Mouse (Mus musculus): ENCODE data around the gene Gm42791. TPM values are rescaled to one million over a fixed set of nuclear protein-coding genes. Genes with fewer than 3 reads are reported as not detected.

Gm42791 gene
- polyA plus RNA-seq, 1 experiment from 2014 or later = 5.8 TPM

DNA sequence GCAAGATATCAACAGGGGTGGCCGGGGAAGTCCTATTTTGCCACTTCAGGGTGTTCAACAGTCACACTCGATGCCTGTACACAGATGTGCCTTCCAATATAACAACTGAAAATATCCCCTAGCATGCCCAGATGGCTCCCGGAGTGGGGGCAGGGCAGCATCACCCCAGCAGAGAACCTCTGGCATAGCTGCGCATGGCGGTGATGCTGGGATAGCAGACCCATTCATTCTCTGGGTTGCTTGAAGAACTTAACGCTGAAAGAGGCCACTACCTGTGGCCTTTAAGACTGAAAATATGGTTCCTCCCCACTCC lies 7.8 kb upstream of the Gm42791 start:
- WGBS = 81% methylated on average over 6 of the region's 6 CpGs
- Histone ChIP-seq H3K36me3 (ENCODE audit: control insufficient read depth, insufficient read depth) (no peaks in the 10 kb centered on the region), H3K4me2 (ENCODE audit: low read length) (no peak overlapping the region), H3K4me3 (replicated peaks; ENCODE audit: low read length) (no peak overlapping the region), H3K27me3 (replicated peaks; ENCODE audit: control insufficient read depth, insufficient read depth, low read length) (no peaks in the 10 kb centered on the region), H3K27ac (ENCODE audit: low read length) (no peak overlapping the region), H3K9ac (replicated peaks; ENCODE audit: low read depth, low read length) (no peak overlapping the region), H3K4me1 (replicated peaks; ENCODE audit: control insufficient read depth, insufficient read depth, low read length) (peaks cover 14% of the 10 kb centered on the region), H3K9me3 (ENCODE audit: control insufficient read depth, low read length) (no peaks in the 10 kb centered on the region)
- no peak for ATAC-seq

DNA sequence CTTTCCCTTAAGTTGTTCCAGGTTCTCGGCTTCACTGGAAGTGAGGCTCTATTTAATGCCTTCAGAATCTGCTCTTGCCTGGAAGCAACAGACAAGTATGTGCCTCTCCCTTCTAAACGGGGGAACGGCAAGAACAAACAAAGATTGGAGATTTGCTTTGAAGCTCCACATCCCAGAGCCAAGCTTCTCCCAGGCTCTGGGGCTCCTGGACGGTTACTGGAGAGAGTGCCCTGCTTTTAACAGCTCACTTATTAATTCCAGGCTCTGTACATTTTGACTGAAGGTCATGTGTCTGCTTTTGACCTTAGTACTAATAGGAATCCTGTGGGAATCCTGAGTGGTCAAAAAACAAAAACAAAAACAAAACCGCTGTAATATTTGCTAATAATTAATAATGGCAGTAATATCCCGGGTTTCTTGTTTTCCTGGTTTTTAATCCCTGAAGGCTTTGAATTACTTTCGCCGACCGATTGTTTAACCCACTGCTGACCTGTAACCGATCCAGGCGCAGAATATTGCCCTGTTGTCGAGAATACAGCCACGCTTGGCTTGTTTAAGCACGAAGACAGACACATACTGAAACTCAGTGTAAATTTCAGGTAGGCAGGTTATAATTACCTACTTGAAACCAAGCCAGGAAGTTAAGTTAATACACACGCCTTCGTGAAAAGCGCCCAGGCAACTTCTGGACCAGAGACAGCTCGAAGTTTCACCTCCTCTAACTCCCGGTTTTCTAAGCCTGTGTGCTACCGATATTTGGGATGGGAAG lies 7.3 kb upstream of the Gm42791 start:
- no peaks in the 10 kb centered on the region for H3K27me3 ChIP-seq (replicated peaks; ENCODE audit: control insufficient read depth, insufficient read depth, low read length)
- 71% methylated on average over 20 of the region's 20 CpGs for WGBS
- peaks cover 14% of the 10 kb centered on the region for H3K4me1 ChIP-seq (replicated peaks; ENCODE audit: control insufficient read depth, insufficient read depth, low read length)
- no peaks in the 10 kb centered on the region for H3K9me3 ChIP-seq (ENCODE audit: control insufficient read depth, low read length)
- H3K36me3 ChIP-seq (ENCODE audit: control insufficient read depth, insufficient read depth) = no peaks in the 10 kb centered on the region
- H3K9ac ChIP-seq (replicated peaks; ENCODE audit: low read depth, low read length) = no peak overlapping the region
- no peak overlapping the region for H3K27ac ChIP-seq (ENCODE audit: low read length)
- H3K4me2 ChIP-seq (ENCODE audit: low read length) = no peak overlapping the region
- H3K4me3 ChIP-seq (replicated peaks; ENCODE audit: low read length) = no peak overlapping the region
- ATAC-seq = no peak

DNA sequence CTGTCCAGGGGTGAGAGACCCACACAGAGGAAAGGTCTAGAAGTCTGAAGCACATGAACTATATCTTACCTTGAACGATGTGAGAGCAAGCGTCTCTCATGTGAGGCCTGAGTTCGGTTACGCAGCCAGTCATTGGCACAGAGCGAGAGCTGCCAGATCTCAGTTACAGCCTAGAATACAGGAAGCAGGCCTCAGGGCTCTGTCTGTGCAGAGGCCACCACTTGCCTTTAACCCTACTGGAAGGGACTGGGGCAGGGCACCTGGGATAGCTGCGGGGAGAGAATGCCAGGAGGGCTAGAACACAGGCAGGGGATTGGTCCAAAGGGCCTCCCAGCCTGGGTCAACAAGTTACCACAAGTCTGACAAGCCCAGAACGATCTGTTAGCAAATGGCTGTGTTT lies 4.9 kb upstream of the Gm42791 start:
- WGBS = 93% methylated on average over 7 of the region's 7 CpGs
- H3K27ac ChIP-seq (ENCODE audit: low read length) = no peak overlapping the region
- no peak for ATAC-seq
- H3K4me3 ChIP-seq (replicated peaks; ENCODE audit: low read length) = no peak overlapping the region
- H3K27me3 ChIP-seq (replicated peaks; ENCODE audit: control insufficient read depth, insufficient read depth, low read length) = no peaks in the 10 kb centered on the region
- H3K36me3 ChIP-seq (ENCODE audit: control insufficient read depth, insufficient read depth) = no peaks in the 10 kb centered on the region
- H3K4me1 ChIP-seq (replicated peaks; ENCODE audit: control insufficient read depth, insufficient read depth, low read length) = peaks cover 14% of the 10 kb centered on the region
- H3K9me3 ChIP-seq (ENCODE audit: control insufficient read depth, low read length) = no peaks in the 10 kb centered on the region
- no peak overlapping the region for H3K9ac ChIP-seq (replicated peaks; ENCODE audit: low read depth, low read length)
- no peak overlapping the region for H3K4me2 ChIP-seq (ENCODE audit: low read length)

DNA sequence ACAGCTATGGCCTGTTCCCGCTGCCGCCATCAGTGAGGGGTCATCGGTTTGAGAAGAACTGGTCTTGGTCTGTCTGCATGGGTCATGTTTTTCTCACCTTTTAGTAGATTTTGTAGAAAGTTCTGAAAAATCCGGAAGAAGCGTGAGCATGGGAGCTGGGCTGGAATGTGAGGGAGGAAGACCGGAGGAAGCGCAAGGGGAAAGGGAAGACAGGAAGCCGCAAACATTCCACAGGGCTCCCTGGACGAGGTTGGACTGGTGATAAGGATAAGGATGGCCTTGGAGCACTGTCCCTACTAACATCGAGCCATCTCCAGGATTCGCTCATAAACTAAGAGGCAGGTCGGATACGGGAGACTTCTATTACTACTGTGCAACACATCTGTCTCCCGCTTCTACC lies 3.6 kb upstream of the Gm42791 start:
- Histone ChIP-seq H3K36me3 (ENCODE audit: control insufficient read depth, insufficient read depth) (no peaks in the 10 kb centered on the region), H3K4me3 (replicated peaks; ENCODE audit: low read length) (no peak overlapping the region), H3K4me2 (ENCODE audit: low read length) (no peak overlapping the region), H3K9me3 (ENCODE audit: control insufficient read depth, low read length) (no peaks in the 10 kb centered on the region), H3K4me1 (replicated peaks; ENCODE audit: control insufficient read depth, insufficient read depth, low read length) (peaks cover 20% of the 10 kb centered on the region), H3K27ac (ENCODE audit: low read length) (no peak overlapping the region), H3K27me3 (replicated peaks; ENCODE audit: control insufficient read depth, insufficient read depth, low read length) (no peaks in the 10 kb centered on the region), H3K9ac (replicated peaks; ENCODE audit: low read depth, low read length) (no peak overlapping the region)
- 95% methylated on average over 14 of the region's 14 CpGs for WGBS
- no peak for ATAC-seq

DNA sequence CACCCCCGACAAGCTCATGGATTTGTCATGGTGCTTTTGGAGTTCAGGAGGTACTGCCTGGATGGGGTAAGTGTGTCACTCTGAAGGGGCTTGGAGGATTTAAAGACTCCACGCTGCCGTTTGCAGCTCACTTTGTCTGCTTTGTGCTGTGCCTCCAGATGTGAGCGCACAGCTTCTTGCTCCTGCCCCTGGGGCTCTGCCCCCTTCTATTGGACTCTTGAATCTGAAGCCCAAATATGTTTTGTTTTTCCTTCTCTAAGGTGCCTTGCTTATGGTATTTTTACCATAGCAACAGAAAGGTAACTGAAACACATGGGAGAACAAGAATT lies 1.7 kb upstream of the Gm42791 start:
- H3K27me3 ChIP-seq (replicated peaks; ENCODE audit: control insufficient read depth, insufficient read depth, low read length) = no peaks in the 10 kb centered on the region
- H3K27ac ChIP-seq (ENCODE audit: low read length) = no peak overlapping the region
- H3K9ac ChIP-seq (replicated peaks; ENCODE audit: low read depth, low read length) = no peak overlapping the region
- 61% methylated on average over 3 of the region's 4 CpGs for WGBS
- H3K4me2 ChIP-seq (ENCODE audit: low read length) = no peak overlapping the region
- no peaks in the 10 kb centered on the region for H3K36me3 ChIP-seq (ENCODE audit: control insufficient read depth, insufficient read depth)
- no peaks in the 10 kb centered on the region for H3K9me3 ChIP-seq (ENCODE audit: control insufficient read depth, low read length)
- no peak for ATAC-seq
- peaks cover 20% of the 10 kb centered on the region for H3K4me1 ChIP-seq (replicated peaks; ENCODE audit: control insufficient read depth, insufficient read depth, low read length)
- no peak overlapping the region for H3K4me3 ChIP-seq (replicated peaks; ENCODE audit: low read length)

DNA sequence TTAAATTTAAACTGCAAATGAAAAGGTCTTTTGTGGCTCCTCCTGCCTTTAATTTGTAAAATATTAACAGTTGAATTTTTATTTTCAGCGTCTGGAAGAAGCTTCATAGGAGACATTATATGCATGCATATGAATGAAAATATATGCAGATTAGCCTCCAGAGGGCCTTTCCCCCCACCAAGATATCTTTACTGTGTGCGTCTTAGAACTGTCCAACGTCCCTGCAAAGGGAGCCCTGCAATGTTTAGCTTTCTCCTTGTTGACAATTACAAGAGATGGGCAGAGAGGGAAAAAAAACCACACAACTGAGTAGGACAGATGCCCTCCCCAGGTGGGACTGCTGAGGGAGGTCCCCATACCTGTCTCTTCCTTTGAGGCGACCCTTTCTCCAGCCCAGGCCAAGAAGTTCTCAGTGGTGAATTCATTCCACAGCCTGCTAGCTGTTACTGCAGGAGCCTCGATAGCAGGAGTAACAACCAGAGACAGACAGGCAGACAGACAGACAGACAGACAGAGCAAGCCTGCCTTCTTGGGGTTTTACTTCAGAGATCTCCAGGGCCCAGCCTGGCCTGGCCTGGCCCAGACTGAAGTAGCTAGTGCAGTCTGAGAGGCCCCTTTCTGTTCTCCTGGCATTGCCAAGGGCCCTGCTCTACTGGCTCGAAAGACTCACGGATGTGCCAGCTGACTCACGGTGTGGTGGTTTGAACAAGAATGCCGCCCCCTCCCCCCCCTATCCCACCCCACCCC lies 1.2 kb upstream of the Gm42791 start:
- ATAC-seq = 0 out of 2 replicates have a peak, but pooled peaks have one; percentile 32
- WGBS = 45% methylated on average over 8 of the region's 9 CpGs
- Histone ChIP-seq H3K27me3 (replicated peaks; ENCODE audit: control insufficient read depth, insufficient read depth, low read length) (no peaks in the 10 kb centered on the region), H3K4me1 (replicated peaks; ENCODE audit: control insufficient read depth, insufficient read depth, low read length) (peaks cover 20% of the 10 kb centered on the region), H3K27ac (ENCODE audit: low read length) (no peak overlapping the region), H3K36me3 (ENCODE audit: control insufficient read depth, insufficient read depth) (no peaks in the 10 kb centered on the region), H3K4me3 (replicated peaks; ENCODE audit: low read length) (no peak overlapping the region), H3K9me3 (ENCODE audit: control insufficient read depth, low read length) (no peaks in the 10 kb centered on the region), H3K9ac (replicated peaks; ENCODE audit: low read depth, low read length) (no peak overlapping the region), H3K4me2 (ENCODE audit: low read length) (no peak overlapping the region)

DNA sequence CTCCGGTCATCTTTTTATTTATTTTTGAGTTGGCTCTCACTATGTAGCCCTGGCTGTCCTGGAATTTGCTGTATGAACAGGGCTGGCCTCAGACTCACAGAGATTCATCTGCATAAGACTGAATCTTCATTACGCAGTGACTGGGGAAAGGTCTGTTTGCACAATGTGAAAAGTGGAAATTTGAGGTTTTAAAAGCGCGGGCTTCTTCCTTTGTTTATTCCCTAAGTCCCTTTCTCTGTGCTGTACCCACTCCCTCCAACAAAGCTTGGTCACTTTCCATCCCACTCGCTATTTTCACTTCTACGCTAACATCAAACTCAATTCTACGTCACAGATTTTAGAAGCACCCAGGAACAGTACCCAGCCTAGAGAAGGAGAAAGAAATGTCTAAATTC lies 639 bp downstream of the Gm42791 start:
- WGBS = 55% methylated on average over 7 of the region's 7 CpGs

DNA sequence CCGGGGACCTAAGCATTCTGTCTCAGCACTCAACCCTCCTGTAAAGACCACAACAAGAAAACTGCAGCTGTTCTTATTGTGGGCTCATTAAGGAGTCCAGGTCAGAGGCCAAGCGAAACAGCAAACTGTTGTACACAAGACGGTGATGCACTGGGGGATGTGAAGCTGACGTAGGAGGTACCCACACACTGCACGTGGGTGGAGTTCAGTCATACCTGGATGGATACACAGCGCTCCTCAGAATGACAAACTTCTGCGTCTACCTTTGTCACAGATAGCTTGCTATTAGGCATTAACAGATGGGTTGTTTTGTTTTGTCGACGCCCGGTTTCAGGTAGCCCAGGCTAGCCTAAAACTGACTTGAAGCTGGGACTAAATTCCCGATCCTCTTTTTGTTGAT lies 2.3 kb downstream of the Gm42791 start:
- no peak overlapping the region for H3K4me3 ChIP-seq (replicated peaks; ENCODE audit: low read length)
- no peak overlapping the region for H3K27ac ChIP-seq (ENCODE audit: low read length)
- H3K9ac ChIP-seq (replicated peaks; ENCODE audit: low read depth, low read length) = no peak overlapping the region
- no peak overlapping the region for H3K4me2 ChIP-seq (ENCODE audit: low read length)
- H3K9me3 ChIP-seq (ENCODE audit: control insufficient read depth, low read length) = peaks cover 3% of the 10 kb centered on the region
- ATAC-seq = no peak
- no peaks in the 10 kb centered on the region for H3K36me3 ChIP-seq (ENCODE audit: control insufficient read depth, insufficient read depth)
- peaks cover 20% of the 10 kb centered on the region for H3K4me1 ChIP-seq (replicated peaks; ENCODE audit: control insufficient read depth, insufficient read depth, low read length)
- 95% methylated on average over 11 of the region's 11 CpGs for WGBS
- H3K27me3 ChIP-seq (replicated peaks; ENCODE audit: control insufficient read depth, insufficient read depth, low read length) = no peaks in the 10 kb centered on the region

More for the DNA sequence above, 639 bp downstream of the Gm42791 start:
- no peaks in the 10 kb centered on the region for H3K36me3 ChIP-seq (ENCODE audit: control insufficient read depth, insufficient read depth)
- H3K4me2 ChIP-seq (ENCODE audit: low read length) = peak overlapping the region; percentile 87
- peak overlapping the region; percentile 54 for H3K4me3 ChIP-seq (replicated peaks; ENCODE audit: low read length)
- H3K4me1 ChIP-seq (replicated peaks; ENCODE audit: control insufficient read depth, insufficient read depth, low read length) = peaks cover 20% of the 10 kb centered on the region
- 0 out of 2 replicates have a peak, but pooled peaks have one; percentile 1 for ATAC-seq
- H3K27ac ChIP-seq (ENCODE audit: low read length) = peak overlapping the region; percentile 94
- peak overlapping the region; percentile 71 for H3K9ac ChIP-seq (replicated peaks; ENCODE audit: low read depth, low read length)
- no peaks in the 10 kb centered on the region for H3K27me3 ChIP-seq (replicated peaks; ENCODE audit: control insufficient read depth, insufficient read depth, low read length)
- H3K9me3 ChIP-seq (ENCODE audit: control insufficient read depth, low read length) = no peaks in the 10 kb centered on the region

DNA sequence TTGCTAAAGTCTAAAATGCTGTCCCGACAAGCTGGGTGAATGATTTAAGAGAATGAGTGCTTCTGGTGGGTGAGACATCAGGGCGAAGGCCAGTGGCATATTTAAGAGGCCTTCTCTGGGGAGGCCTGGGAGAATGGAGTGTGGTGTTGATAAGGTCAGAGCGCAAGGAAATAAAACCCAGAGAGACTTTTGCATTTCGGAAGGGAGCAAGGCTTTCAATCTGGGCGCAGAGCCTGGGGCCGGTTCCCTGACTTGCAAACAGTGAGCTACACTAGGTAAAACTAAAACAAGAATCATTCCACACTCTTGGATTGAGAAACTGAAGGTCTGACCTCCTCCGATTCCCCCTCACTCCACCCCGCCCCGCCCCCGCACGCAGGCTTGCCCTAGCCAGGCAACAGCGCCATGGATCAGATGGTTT lies 4.0 kb downstream of the Gm42791 start:
- Histone ChIP-seq H3K9me3 (ENCODE audit: control insufficient read depth, low read length) (peaks cover 3% of the 10 kb centered on the region), H3K9ac (replicated peaks; ENCODE audit: low read depth, low read length) (no peak overlapping the region), H3K4me3 (replicated peaks; ENCODE audit: low read length) (no peak overlapping the region), H3K27me3 (replicated peaks; ENCODE audit: control insufficient read depth, insufficient read depth, low read length) (no peaks in the 10 kb centered on the region), H3K4me2 (ENCODE audit: low read length) (no peak overlapping the region), H3K4me1 (replicated peaks; ENCODE audit: control insufficient read depth, insufficient read depth, low read length) (peaks cover 13% of the 10 kb centered on the region), H3K36me3 (ENCODE audit: control insufficient read depth, insufficient read depth) (no peaks in the 10 kb centered on the region), H3K27ac (ENCODE audit: low read length) (no peak overlapping the region)
- ATAC-seq = no peak
- 86% methylated on average over 12 of the region's 12 CpGs for WGBS

All from forebrain, embryonic 16.5 days (tissue).